Mouse (Mus musculus) liver, embryonic 18 days (tissue): Measurements from ENCODE around the gene Gm28845. TPM values are rescaled to one million over a fixed set of nuclear protein-coding genes. Genes with fewer than 3 reads are reported as not detected.

Experiments used
- polyA plus RNA-seq: library from polyadenylated mRNA; depleted of rRNA; stranded (reverse); fragments of >200 nt; gene quantifications from 2 replicates; pipeline ENCODE4 v1.2.3, GENCODE M21; 2012; rRNA removed

Gene Gm28845
- not detected in 2 replicates for polyA plus RNA-seq

GRCm38 (mm10) chr1:65119438-65119837, at the start of gene Gm28845:
Gm28845 (minus strand) TSS chr1:65119558.

GRCm38 (mm10) chr1:65122574-65123372, 3.4 kb upstream of the Gm28845 start, which contains the start of gene D630023F18Rik:
D630023F18Rik (minus strand) TSS chr1:65123214.

GRCm38 (mm10) chr1:65103273-65103672, 16.1 kb downstream of the Gm28845 start, which contains the start of gene Cryga:
Cryga (minus strand) TSS chr1:65103373.

GRCm38 (mm10) chr1:65082188-65082587, 37.2 kb downstream of the Gm28845 start, which contains the start of gene Crygb:
Crygb (minus strand) TSS chr1:65082288.

GRCm38 (mm10) chr1:65073589-65073988, 45.8 kb downstream of the Gm28845 start, which contains the start of gene Crygc:
Crygc (minus strand) TSS chr1:65073689.

GRCm38 (mm10) chr1:65063352-65063751, 56.0 kb downstream of the Gm28845 start, which contains the start of gene Crygd:
Crygd (minus strand) TSS chr1:65063452.

GRCm38 (mm10) chr1:65050952-65051351, 68.4 kb downstream of the Gm28845 start, which contains the start of gene Cryge:
Cryge (minus strand) TSS chr1:65051149.

Other genes with a start within 250 kb of the Gm28845 start
- gene Plekhm3, start 162.7 kb downstream of the Gm28845 start, polyA plus RNA-seq, result 0.77 and 0.86 TPM in 2 replicates
- gene Akr1cl, start 86.8 kb downstream of the Gm28845 start, polyA plus RNA-seq, result 0.06 and 0.07 TPM in 2 replicates
- gene Cryge, start 68.4 kb downstream of the Gm28845 start, polyA plus RNA-seq, result not detected in 2 replicates
- gene Crygd, start 56.1 kb downstream of the Gm28845 start, polyA plus RNA-seq, result not detected in 2 replicates
- gene Crygc, start 45.9 kb downstream of the Gm28845 start, polyA plus RNA-seq, result not detected in 2 replicates
- gene Crygb, start 37.3 kb downstream of the Gm28845 start, polyA plus RNA-seq, result not detected in 2 replicates
- not detected in 2 replicates for gene Cryga, start 16.2 kb downstream of the Gm28845 start, polyA plus RNA-seq
- gene D630023F18Rik, start 3.7 kb upstream of the Gm28845 start, polyA plus RNA-seq, result 0.17 and 0.21 TPM in 2 replicates
- 77.1 and 113 TPM in 2 replicates for gene Idh1, start 66.9 kb upstream of the Gm28845 start, polyA plus RNA-seq
- gene Pikfyve, start 67.1 kb upstream of the Gm28845 start, polyA plus RNA-seq, result 2.6 and 3.3 TPM in 2 replicates
- gene Pth2r, start 162.5 kb upstream of the Gm28845 start, polyA plus RNA-seq, result 0.09 and 0.24 TPM in 2 replicates